Mouse (Mus musculus) spleen, adult 2 months (tissue): ENCODE measurements at regions not wholly inside any gene's neighbourhood (a gene's known extent, or its start where the extent isn't known, plus 50 kb on each side); places are given as distances from the start of the nearest gene placed in this dataset.

Experiments
- CTCF ChIP-seq: fragments of 200-500 bp; IDR thresholded peaks from 2 replicates; pipeline ENCODE4 v1.5.1; 2011; ENCODE audit warnings: mild to moderate bottlenecking, inconsistent platforms; ENCODE audit not compliant: insufficient read depth, insufficient read length, insufficient replicate concordance; ENCODE audit errors: extremely low read depth
- POLR2A ChIP-seq: fragments of 200-500 bp; IDR thresholded peaks from 2 replicates; pipeline ENCODE4 v1.6.1; 2011; ENCODE audit warnings: low read depth, low read length, inconsistent platforms

DNA sequence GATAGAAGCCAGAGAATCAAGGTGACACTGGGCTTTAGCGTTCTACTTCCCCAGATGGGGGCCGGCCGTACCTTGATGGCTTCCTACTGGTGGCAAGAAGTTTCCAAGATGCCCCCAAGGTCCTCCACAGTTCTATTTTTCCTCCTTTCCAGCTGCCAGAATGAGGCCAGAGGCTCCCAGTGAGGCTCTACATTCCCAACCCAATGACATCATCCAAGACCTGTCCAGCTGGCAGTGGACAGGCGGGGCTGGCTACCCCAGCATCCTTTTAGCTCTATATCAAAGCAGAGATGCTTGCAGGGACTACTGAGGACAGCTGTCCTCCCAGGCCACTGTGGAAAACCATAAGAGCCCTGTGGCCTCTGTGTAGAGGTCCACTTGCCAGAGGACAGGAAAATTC lies 53.8 kb upstream of the Stx16 start:
- TF ChIP-seq CTCF, result no peak
- no peak for TF ChIP-seq POLR2A
